Mouse (Mus musculus) cortical plate, adult 2 months (tissue): ENCODE results near the gene Habp4.
A peak's percentile ranks its signal among the peaks of the same experiment; 100 is the strongest.

Experiments used
- CTCF ChIP-seq: fragments of 200-500 bp; IDR thresholded peaks from 2 replicates; pipeline ENCODE4 v1.5.1; 2011; ENCODE audit warnings: mild to moderate bottlenecking, control low read depth, low read length; ENCODE audit not compliant: insufficient read depth; ENCODE audit errors: extremely low read depth
- POLR2A ChIP-seq: fragments of 200-500 bp; IDR thresholded peaks from 2 replicates; pipeline ENCODE4 v1.6.1; 2011; ENCODE audit warnings: mild to moderate bottlenecking, low read length, control low read depth; ENCODE audit not compliant: insufficient read depth; ENCODE audit errors: extremely low read depth

GRCm38 (mm10) chr13:64180888-64181287 lies 19.3 kb downstream of the Habp4 start:
- TF ChIP-seq CTCF, result peak; percentile 39; the same call in 1 of the 2 replicates
- no peak for TF ChIP-seq POLR2A
